Mouse (Mus musculus) adrenal gland, adult (tissue): ENCODE results near the gene Ctsq.
A peak's percentile ranks its signal among the peaks of the same experiment; 100 is the strongest.
"Not testable (repeated sequence)": the region's sequence is repeated elsewhere in the genome, so short reads cannot be mapped to it uniquely, and the experiment has no call there.

Experiments
- DNase-seq, 2 experiments: peaks; one replicate each; pipeline ENCODE4 v3.0.0; 2022 to 2023; ENCODE audit warnings: low spot score in 1 of 2; ENCODE audit not compliant: inconsistent age in 2 of 2

The Ctsq gene

GRCm38 (mm10) chr13:61040531-61040930 is at the start of gene Ctsq:
Gene Ctsq (minus strand): TSS chr13:61040631.
- no peak for DNase-seq

DNA sequence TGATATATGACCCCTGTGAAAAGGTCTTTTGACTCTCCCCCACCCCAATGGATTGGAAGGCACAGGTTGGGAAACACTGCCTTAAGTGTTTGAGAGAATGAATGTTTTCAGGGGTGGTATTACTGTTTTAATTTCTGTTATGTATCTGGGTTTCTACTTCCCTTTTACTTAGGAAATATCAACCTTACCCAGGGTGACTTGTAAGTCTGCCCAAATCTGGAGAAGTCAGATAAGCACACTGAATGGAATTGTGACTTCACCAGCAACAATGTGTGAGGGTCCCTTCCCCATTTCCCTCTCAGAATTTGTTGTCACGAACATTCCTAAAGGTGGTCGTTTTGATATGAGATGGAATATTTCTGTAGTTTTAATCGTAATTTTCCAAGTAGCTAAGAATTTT is 17.6 kb downstream of the Ctsq start:
- no peak for DNase-seq

DNA sequence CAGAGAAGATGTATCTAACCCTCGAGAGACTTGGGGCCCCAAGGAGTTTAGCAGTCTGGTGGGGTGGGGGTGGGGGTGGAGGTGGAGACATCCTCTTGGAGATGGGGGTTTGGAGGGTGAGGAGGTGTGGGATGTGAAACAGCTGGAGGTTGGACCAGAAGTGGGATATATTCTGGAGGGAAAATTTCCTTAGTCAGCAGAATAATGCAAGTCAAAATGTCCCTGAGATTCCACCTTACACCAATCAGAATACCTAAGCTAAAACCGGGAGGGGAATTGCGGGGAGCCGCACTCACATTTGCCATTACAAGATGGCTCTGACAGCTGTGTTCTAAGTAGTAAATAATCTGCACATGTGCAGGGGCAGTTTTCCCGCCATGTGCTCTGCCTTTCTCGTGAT is 18.6 kb downstream of the Ctsq start:
- DNase-seq = no peak

GRCm38 (mm10) chr13:61010171-61010570 is 30.3 kb downstream of the Ctsq start:
- DNase-seq = no peak

DNA sequence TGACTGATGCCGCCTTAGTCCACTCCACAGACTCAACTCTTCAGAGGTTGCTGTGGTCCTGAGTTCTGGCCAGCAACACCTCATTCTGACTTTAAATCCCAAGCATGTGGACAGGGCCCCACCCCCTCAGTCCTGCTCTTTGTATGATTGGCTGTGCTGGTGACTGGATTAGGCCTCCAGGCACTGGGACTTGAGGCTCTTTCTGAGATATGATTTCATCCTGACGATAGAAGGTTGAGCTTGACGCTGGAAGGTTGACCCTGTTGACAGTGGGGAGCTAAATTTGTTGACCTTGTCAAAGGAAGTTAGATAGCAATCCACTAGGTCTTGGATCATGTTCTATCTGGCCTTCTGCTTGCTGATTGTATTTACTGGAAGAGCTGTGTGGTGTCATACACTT is 34.6 kb downstream of the Ctsq start, which contains the start of gene Ctsj:
Gene Ctsj (minus strand): TSS at position 101 of the 400 bp plus-strand sequence.
- no peak for DNase-seq

- peak in 1 of 2 experiments; percentile 32 for DNase-seq
Observed at GRCm38 (mm10) chr13:60997600-60997999, 42.8 kb downstream of the Ctsq start.

- DNase-seq = not testable (repeated sequence)
Observed at GRCm38 (mm10) chr13:60986915-60987314, 53.5 kb downstream of the Ctsq start.
